Mouse (Mus musculus) erythroblast, embryonic 14.5 days (primary cell): ENCODE measurements around the gene Zfp184. TPM values are rescaled to one million over a fixed set of nuclear protein-coding genes. Genes with fewer than 3 reads are reported as not detected.

Experiments used
- H3K27me3 ChIP-seq: 2 replicates; pipeline ENCODE4 v1.6.1; 2012; ENCODE audit warnings: inconsistent platforms; ENCODE audit not compliant: control insufficient read depth
- H3K36me3 ChIP-seq: 2 replicates; pipeline ENCODE4 v1.6.1; 2012; ENCODE audit warnings: mild to moderate bottlenecking, inconsistent platforms; ENCODE audit not compliant: control insufficient read depth
- H3K4me1 ChIP-seq: 2 replicates; pipeline ENCODE4 v1.6.1; 2012; ENCODE audit warnings: inconsistent platforms; ENCODE audit not compliant: control insufficient read depth
- H3K4me3 ChIP-seq: replicated peaks from 2 replicates; pipeline ENCODE3; 2012; ENCODE audit warnings: moderate library complexity, mild to moderate bottlenecking, inconsistent platforms
- H3K9me3 ChIP-seq: 2 replicates; pipeline ENCODE4 v1.6.1; 2012; ENCODE audit warnings: low read length, inconsistent platforms, mixed read lengths; ENCODE audit not compliant: control insufficient read depth
- GATA1 ChIP-seq: IDR thresholded peaks from 2 replicates; pipeline ENCODE4 v1.6.1; 2012; ENCODE audit warnings: low read length, inconsistent platforms, mixed read lengths
- TAL1 ChIP-seq: IDR thresholded peaks from 3 replicates; pipeline ENCODE4 v1.6.1; 2012; ENCODE audit warnings: low read length, inconsistent platforms, mixed read lengths
- polyA plus RNA-seq: library from polyadenylated mRNA; stranded (reverse); fragments of >175 nt; gene quantifications from 2 replicates; pipeline ENCODE4 v1.2.3, GENCODE M21; 2012

Zfp184 gene
- polyA plus RNA-seq, 1 experiment: not detected

DNA sequence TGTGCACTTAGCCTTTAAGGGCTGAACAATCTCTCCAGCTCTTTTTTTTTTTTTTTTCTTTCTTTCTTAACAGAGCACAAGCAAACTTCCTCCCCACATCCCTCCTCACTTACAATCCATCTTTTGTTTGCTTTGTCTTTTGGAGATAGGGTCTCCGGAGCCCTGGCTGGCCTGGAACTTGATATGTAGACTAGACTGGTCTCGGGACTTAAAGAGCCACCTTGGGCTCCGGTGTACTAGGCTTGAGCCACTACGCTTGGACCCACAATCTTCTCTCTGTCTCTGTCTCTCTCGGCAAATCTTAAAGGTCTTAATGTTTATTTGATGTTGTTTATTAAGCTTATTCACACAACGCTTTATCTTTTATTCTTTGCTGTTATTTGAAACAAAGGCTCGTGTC is 34.2 kb upstream of the Zfp184 start:
- H3K27me3 ChIP-seq: peaks cover 11% of the 10 kb centered on the region
- peaks cover 60% of the 10 kb centered on the region for H3K4me1 ChIP-seq
- no peaks in the 10 kb centered on the region for H3K9me3 ChIP-seq
- H3K36me3 ChIP-seq: no peaks in the 10 kb centered on the region
- H3K4me3 ChIP-seq: peak overlapping the region; percentile 60
- TF ChIP-seq GATA1 (no peak), TAL1 (no peak)

DNA sequence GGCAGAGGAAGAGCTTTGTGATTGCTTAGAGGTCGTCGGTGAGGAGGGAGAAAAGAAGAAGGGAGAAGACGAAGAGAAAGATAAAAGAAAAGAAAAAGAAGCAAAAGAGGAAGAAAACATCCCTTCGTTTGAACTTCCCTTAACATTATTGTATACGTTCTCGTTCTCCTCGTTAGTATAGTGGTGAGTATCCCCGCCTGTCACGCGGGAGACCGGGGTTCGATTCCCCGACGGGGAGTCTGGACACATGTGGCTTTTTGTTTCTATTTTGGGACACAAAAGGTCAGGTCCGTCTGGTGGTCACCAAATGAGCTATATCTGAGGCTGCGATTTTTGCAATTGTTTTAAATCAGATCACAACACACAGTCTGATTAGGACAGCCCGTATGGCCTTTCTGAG is 33.7 kb upstream of the Zfp184 start:
- H3K4me1 ChIP-seq: peaks cover 59% of the 10 kb centered on the region
- peak overlapping the region; percentile 60 for H3K4me3 ChIP-seq

DNA sequence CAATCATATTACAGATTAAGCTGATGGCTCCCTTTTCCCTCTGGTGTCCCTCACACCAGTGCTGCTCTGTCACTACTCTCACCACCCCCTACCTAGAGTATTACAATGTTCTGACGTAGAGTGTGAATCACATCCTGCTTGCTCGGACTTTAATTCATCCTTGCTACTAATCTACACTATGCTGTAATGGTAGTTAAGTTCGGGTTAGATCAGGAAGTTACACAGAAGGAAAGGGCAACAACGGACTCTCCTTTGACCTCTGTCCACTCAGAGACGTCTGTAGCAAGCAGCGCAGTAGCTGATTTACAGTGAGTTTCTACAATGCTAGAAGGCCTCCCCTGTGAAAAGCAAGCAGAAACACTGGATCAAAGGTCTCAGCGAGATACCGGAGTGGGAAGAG is 31.0 kb upstream of the Zfp184 start:
- Histone ChIP-seq H3K9me3 (no peaks in the 10 kb centered on the region), H3K4me3 (peak overlapping the region; percentile 60), H3K36me3 (no peaks in the 10 kb centered on the region), H3K4me1 (peaks cover 59% of the 10 kb centered on the region), H3K27me3 (peaks cover 40% of the 10 kb centered on the region)
- TF ChIP-seq TAL1: no peak
- TF ChIP-seq GATA1: no peak

More for the DNA sequence above, 33.7 kb upstream of the Zfp184 start:
- H3K36me3 ChIP-seq: no peaks in the 10 kb centered on the region
- no peaks in the 10 kb centered on the region for H3K9me3 ChIP-seq
- H3K27me3 ChIP-seq: peaks cover 15% of the 10 kb centered on the region
- TF ChIP-seq GATA1 (no peak), TAL1 (no peak)

DNA sequence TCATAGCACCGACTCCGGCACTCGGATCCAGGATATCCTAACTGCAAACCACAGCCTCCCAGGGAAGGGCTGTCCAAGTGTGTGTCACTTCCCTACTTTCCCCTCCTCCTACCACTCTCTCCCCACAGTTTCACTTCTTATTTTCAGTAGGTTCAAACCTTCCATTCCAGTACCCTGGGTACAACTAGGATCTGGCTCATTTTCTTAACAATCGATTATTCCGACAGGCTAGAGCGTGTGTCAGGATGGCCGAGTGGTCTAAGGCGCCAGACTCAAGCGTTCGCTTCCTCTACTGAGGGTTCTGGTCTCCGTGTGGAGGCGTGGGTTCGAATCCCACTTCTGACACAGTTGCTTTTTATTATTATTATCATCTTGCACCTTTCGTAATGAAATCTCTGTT is 30.3 kb upstream of the Zfp184 start:
- Histone ChIP-seq H3K36me3 (no peaks in the 10 kb centered on the region), H3K27me3 (peaks cover 42% of the 10 kb centered on the region), H3K9me3 (no peaks in the 10 kb centered on the region), H3K4me3 (peak overlapping the region; percentile 60), H3K4me1 (peaks cover 67% of the 10 kb centered on the region)
- TF ChIP-seq TAL1 (no peak), GATA1 (no peak)

DNA sequence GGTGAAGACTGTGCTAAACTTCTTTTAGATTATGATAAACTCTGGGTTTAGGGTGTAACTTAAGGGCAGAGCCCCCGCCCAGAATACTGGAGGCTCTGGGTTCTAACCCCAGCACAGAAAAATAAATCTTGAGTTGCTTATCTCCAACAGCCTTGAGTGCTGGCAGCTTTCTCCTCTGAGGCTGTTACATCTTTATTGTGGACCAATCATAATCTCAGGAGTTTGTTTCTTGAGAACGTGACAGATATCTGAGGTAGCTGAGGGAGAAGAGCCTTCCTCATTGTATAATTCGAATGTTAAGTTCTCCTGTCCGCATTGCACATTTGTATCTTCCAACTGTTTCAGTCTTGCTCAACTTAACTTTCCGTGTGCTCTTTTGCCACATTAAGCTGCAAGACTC is 29.4 kb upstream of the Zfp184 start:
- peaks cover 69% of the 10 kb centered on the region for H3K4me1 ChIP-seq
- H3K36me3 ChIP-seq: no peaks in the 10 kb centered on the region
- H3K4me3 ChIP-seq: no peak overlapping the region
- peaks cover 42% of the 10 kb centered on the region for H3K27me3 ChIP-seq
- no peaks in the 10 kb centered on the region for H3K9me3 ChIP-seq
- TF ChIP-seq TAL1 (no peak), GATA1 (no peak)

DNA sequence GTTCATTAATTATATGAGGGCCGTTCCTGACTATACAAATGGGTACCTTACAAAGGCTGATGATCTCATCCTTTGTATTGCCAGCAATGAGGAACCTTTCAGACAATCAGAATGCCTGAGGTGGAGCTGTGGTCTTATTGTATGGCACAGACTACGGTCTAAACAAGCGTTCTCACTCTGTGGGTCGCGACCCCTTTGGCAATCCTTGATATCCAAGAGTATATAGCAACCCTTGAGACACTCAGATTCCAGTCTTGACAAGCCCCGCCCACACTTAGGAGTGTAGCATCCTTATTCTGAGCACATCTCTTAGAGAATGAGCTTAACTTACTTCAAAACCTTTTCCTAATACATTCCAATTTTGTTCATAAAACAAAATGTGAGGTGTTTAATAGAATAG is 28.8 kb upstream of the Zfp184 start:
- TF ChIP-seq TAL1 (no peak), GATA1 (no peak)
- H3K4me1 ChIP-seq: peaks cover 64% of the 10 kb centered on the region

DNA sequence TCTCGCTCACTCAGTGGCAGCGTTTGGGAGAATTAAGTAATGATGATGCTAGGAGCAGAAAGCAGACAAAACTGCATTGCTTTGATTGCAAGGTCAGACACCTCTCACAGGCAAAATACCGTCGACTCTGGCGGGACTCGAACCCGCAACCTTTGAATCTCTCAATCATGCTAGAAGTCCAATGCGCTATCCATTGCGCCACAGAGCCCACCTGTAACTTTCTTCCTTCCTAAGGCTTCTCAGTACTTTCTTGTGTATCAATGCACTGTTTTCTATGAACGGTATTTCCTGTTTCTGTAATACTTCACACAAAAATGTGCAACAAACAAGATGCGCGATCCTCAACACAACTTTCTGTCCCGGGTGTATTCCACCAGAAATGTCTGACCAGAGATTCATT is 27.9 kb upstream of the Zfp184 start:
- peaks cover 59% of the 10 kb centered on the region for H3K4me1 ChIP-seq
- peak overlapping the region; percentile 74 for H3K4me3 ChIP-seq
- TF ChIP-seq TAL1 (no peak), GATA1 (no peak)
- H3K9me3 ChIP-seq: no peaks in the 10 kb centered on the region
- peaks cover 42% of the 10 kb centered on the region for H3K27me3 ChIP-seq
- no peaks in the 10 kb centered on the region for H3K36me3 ChIP-seq

More for the DNA sequence above, 28.8 kb upstream of the Zfp184 start:
- H3K9me3 ChIP-seq: no peaks in the 10 kb centered on the region
- H3K4me3 ChIP-seq: no peak overlapping the region
- H3K27me3 ChIP-seq: peaks cover 42% of the 10 kb centered on the region
- H3K36me3 ChIP-seq: no peaks in the 10 kb centered on the region

DNA sequence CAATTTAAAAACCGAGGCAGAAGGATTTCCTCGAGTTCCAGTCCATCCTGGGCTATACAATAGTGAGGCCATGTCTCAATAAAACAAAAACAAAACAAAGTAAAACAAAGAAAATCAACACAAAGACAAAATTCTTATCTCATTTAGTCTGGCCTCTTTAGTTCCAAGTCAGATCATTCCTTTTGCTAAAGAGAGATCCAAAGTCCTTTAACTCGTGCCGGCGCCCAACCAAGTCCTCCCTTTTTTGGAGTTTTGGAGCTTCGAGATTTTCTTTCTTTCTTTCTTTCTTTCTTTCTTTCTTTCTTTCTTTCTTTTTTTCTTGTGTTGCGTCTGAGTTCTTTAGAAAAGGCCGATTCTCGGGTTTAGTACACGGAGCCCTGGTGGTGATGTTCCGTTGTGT is 27.4 kb upstream of the Zfp184 start:
- H3K4me1 ChIP-seq: peaks cover 59% of the 10 kb centered on the region
- H3K36me3 ChIP-seq: no peaks in the 10 kb centered on the region
- H3K9me3 ChIP-seq: no peaks in the 10 kb centered on the region
- no peak for TF ChIP-seq GATA1
- no peak for TF ChIP-seq TAL1
- H3K4me3 ChIP-seq: peak overlapping the region; percentile 74
- H3K27me3 ChIP-seq: peaks cover 42% of the 10 kb centered on the region

DNA sequence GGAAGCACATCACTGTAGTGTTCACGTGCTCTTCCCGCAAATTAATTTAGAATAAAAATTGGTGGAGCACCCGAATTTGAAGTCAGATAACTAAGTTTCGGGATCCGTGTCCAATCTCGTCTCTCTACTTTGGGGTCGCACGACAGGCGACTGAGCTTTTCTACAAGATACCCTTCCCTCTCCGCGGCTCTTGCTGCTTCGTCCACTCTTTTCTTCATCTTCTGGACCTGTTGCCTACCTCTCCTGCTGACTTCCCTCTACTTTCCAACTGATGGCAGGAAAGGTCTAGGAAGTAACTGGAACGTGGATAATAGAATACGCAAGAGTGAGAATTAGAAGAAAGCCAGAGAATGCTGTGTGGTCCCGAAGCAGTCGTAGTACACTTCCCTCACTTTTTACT is 26.9 kb upstream of the Zfp184 start:
- peaks cover 42% of the 10 kb centered on the region for H3K27me3 ChIP-seq
- peaks cover 59% of the 10 kb centered on the region for H3K4me1 ChIP-seq
- no peaks in the 10 kb centered on the region for H3K9me3 ChIP-seq
- TF ChIP-seq TAL1 (no peak), GATA1 (no peak)
- no peaks in the 10 kb centered on the region for H3K36me3 ChIP-seq
- H3K4me3 ChIP-seq: peak overlapping the region; percentile 74
